Mouse (Mus musculus) G1E-ER4 (cell line): Measurements from ENCODE around the gene Gmfg. TPM values are rescaled to one million over a fixed set of nuclear protein-coding genes. Genes with fewer than 3 reads are reported as not detected.
A peak's percentile ranks its signal among the peaks of the same experiment; 100 is the strongest.

Experiments
- GATA1 ChIP-seq: IDR thresholded peaks from one replicate; pipeline ENCODE4 v1.8.0; 2012; ENCODE audit warnings: low read length, inconsistent platforms
- polyA plus RNA-seq: library from polyadenylated mRNA; stranded (reverse); fragments of >175 nt; gene quantifications from 2 replicates; pipeline ENCODE4 v1.2.3, GENCODE M21; 2012

Gene Gmfg
- polyA plus RNA-seq, 1 experiment, result 1.7 TPM

DNA sequence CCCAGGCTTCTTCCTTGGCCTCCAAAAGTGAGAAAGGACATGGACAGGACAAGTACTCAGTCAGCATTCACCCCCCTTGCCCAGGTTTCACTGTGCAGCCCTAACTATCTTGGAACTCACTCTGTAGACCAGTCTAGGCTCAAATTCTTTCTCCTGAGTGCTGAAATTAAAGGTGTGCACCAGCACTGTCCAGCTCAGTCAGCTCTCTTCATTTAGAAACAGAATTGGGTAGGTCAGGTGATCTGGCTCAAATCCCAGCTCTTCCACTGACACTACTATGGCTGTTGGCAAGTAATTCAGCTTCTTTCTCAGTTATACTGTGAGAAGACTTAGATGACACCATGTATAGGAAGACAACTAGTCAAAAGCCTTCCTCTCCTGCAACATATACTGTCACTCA is 9.5 kb upstream of the Gmfg start:
- TF ChIP-seq GATA1, result no peak

DNA sequence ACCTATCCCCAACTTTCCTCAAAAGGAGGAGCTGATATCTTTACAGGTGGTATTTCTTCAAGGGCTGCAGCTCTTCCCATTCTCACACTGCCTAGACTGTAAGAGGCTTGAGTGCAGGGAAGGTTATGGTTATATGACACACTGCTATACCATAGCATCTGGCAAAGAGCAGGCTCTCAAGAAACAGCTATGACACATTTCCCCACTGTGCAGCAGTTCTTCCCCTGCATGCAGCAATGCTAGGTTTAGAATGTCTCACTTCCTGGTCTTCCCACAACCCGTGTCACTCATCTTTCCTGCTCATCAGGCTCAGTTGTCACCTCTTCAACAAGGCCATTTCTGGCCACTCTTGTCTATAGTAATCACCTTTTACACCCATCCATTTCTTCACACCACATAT is 6.7 kb upstream of the Gmfg start:
- TF ChIP-seq GATA1, result no peak

- TF ChIP-seq GATA1, result peak; percentile 79
Measured at GRCm38 (mm10) chr7:28432252-28432651, 5.0 kb upstream of the Gmfg start.

DNA sequence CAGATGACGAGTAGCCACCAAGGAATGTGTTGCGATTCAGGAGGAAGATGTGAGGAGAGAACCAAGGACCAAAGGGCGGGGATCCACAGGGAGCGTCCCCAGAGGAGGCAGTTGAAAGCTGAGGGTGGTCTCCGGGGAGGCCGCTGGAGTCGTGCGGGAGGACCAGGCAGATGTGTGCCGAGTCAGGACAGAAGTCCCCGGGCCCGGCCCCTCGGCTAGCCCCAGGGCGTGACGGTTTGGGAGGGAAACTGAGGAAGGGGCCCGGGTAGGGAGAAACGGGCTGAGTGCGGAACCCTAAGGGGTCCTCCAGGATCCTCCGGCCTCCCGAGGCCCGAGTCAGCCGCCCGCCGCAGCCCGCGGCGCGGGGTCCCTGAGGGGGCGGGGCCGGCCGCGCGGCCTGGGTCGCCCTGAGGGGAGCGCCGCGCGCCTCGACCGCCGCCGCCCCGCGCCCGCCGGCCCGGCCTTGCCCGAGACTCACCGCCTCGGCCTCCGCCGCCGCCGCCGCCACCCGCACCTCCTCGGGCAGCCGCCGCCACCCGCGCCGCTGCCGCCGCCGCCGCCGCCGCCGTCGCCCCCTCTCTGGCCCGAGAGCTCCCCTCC is 1.5 kb upstream of the Gmfg start:
- no peak for TF ChIP-seq GATA1

DNA sequence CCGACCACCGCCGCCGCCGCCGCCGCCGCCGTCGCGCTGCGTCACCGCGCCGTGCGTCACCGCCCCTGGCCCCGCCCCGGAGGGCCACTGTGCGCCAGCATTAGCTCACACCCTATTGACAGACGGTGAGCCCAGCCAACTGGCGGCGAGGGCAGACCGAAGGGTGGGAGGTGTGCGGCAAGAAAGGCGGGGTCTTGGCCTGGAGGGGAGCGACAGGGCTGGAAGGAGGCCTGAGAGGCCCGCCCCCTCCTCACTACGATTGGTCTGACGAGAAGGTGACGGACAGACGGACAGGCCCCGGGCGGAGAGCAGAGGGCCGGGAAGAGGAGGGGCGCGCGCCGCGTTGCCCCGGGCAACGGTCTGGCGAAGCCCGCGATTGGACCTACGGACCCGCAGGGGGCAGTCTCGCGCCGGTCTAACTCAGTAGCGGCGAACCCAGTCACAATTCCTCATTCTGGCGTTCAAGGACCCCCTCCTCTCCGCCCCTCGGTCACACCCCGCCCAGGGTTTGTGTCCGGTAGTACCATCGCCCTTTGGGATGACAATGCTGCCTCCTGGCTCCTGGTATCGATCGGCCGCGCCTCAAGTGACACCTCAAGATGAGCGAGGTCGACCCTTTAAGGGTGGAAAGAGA is 859 bp upstream of the Gmfg start:
- TF ChIP-seq GATA1, result no peak

GRCm38 (mm10) chr7:28437964-28438363 is 717 bp downstream of the Gmfg start:
- TF ChIP-seq GATA1, result no peak

DNA sequence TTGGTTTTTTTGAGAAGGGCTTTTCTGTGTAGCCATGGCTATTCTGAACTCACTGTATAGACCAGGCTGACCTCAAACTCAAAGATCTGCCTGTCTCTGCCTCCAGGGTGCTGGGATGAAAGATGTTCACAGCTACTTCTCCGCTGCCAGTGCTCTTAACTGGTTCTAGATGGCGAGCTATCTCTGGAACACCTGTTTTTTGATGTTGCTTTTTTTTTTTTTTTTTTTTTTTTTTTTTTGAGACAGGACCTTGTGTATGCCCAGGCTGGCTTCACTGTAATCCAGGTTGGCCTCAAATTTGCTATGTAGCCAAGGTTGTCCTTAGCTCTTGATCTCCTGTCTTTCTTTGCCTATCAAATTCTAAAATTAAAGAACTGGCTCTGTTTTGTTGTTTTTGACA is 1.5 kb downstream of the Gmfg start:
- TF ChIP-seq GATA1, result no peak

GRCm38 (mm10) chr7:28440739-28441138 is 3.5 kb downstream of the Gmfg start:
- TF ChIP-seq GATA1, result no peak

- no peak for TF ChIP-seq GATA1
Measured at GRCm38 (mm10) chr7:28441776-28442485, 4.7 kb downstream of the Gmfg start.

GRCm38 (mm10) chr7:28442688-28443087 is 5.4 kb downstream of the Gmfg start:
- no peak for TF ChIP-seq GATA1

DNA sequence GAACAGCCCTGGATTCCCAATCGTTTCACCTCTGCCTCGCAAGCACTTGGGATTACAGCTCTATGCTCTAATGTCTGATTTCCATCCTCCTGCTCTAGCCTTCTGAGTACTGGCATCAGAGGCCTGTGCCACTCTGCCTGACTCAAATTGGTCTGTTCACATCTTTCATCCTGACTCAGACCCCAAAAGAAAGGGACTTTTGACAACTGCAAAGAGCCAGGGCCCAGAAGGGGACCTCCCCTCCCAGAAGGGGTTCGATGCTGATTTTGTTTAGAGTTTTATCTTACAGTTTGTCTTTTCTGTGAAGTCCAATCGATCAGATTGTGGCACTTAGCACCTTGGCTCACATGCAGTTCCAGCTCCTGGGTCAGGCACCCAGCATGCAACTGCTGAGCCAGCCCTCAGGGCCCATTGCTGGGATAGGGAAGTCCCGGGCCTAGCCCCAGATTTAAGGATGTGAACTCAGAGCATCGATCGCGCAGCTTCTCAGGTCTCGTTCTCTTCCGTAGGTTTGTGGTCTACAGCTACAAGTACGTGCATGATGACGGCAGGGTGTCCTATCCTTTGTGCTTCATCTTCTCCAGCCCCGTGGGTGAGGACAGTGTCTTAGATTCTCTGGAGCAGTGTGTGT is 7.2 kb downstream of the Gmfg start:
- TF ChIP-seq GATA1, result no peak

DNA sequence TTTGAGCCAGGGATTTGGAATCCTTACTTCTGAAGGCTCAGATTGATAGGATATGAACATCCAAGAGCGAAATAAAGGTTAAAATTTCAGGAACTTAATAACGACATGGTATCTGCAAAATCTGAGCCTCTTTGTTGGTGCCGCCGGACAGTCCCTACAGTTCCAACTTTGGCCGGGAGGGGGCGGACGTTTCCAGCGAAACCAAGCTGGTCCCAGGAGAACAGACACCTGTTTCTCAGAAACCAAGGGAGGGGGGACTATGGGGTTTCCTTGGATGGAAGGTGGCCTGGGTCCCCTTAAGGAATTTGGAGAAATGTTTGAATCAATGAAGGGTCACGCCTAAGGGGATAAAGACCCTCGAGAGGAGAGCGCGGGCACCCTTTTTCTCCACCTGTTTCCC is 9.2 kb downstream of the Gmfg start:
- no peak for TF ChIP-seq GATA1

DNA sequence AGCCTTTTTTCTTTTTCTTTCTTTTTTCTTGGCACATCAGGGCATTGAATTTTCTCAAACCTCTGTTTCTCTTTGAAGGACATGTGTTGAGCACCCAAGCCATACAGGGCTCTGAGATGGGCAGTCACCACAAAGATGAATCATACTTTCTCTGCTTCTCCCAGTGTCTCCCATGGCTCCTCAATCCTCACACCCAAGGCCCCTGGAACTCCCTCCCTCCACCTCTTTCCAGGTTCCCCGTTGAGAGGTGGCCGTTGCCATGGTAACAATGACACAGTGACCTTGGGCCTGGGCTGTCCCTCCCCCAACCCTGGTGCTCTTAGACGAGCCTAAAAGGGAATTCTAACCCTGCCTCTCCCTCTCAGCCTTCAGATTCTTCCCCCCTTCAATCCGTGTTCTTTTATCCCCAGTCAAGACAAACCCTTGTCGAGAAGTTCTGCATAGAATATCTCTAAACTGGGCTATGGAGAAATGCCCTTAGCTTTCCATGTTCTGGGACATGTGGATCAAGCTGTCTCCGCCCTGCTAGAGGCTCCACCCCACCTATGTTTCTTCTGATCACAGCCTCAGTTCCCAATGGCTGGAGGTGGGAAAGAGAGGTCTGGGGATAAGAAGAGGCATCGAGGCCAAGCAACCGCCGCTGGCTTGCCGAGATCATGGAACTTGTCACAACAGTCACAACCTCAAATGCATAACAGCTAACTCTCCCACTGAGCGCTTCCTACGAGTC is 10.0 kb downstream of the Gmfg start:
- no peak for TF ChIP-seq GATA1

GRCm38 (mm10) chr7:28447865-28448820 is 10.9 kb downstream of the Gmfg start:
- TF ChIP-seq GATA1, result no peak
